Mouse (Mus musculus): ENCODE measurements at regions not wholly inside any gene's neighbourhood (a gene's known extent, or its start where the extent isn't known, plus 50 kb on each side); places are given as distances from the start of the nearest gene placed in this dataset.
"Not testable (repeated sequence)": the region's sequence is repeated elsewhere in the genome, so short reads cannot be mapped to it uniquely, and the experiment has no call there.

- no peak overlapping the region for H3K4me3 ChIP-seq (replicated peaks)
- peaks cover 11% of the 10 kb centered on the region; the same call in 1 of the 2 replicates for H3K9me3 ChIP-seq (replicated peaks)
- no peaks in the 10 kb centered on the region for H3K4me1 ChIP-seq (replicated peaks)
- ATAC-seq (ENCODE audit: low read depth) = no peak
- 45% methylated on average over 2 of the region's 2 CpGs for WGBS (ENCODE audit: insufficient replicate concordance)
- H3K4me2 ChIP-seq = no peak overlapping the region
- DNase-seq = no peak
- H3K27ac ChIP-seq = no peak overlapping the region
- no peaks in the 10 kb centered on the region for H3K27me3 ChIP-seq
- H3K36me3 ChIP-seq = no peaks in the 10 kb centered on the region
- no peak overlapping the region for H3K9ac ChIP-seq
These were observed 79.7 kb upstream of the Scaf8 start for GRCm38 (mm10) chr17:3035099-3035498.

- no peak for DNase-seq
- H3K36me3 ChIP-seq = no peaks in the 10 kb centered on the region
- H3K4me1 ChIP-seq (replicated peaks) = no peaks in the 10 kb centered on the region
- no peak overlapping the region for H3K27ac ChIP-seq
- no peaks in the 10 kb centered on the region for H3K27me3 ChIP-seq
- no peak overlapping the region for H3K4me2 ChIP-seq
- no peak overlapping the region for H3K4me3 ChIP-seq (replicated peaks)
- H3K9ac ChIP-seq = no peak overlapping the region
- no peak for ATAC-seq (ENCODE audit: low read depth)
- 29% methylated on average over 3 of the region's 3 CpGs for WGBS (ENCODE audit: insufficient replicate concordance)
- peaks cover 9% of the 10 kb centered on the region; the same call in 1 of the 2 replicates for H3K9me3 ChIP-seq (replicated peaks)
These were observed 77.5 kb upstream of the Scaf8 start for GRCm38 (mm10) chr17:3037145-3037870.

- H3K36me3 ChIP-seq = no peaks in the 10 kb centered on the region
- no peak for ATAC-seq (ENCODE audit: low read depth)
- DNase-seq = no peak
- 48% methylated on average over 1 of the region's 1 CpGs for WGBS (ENCODE audit: insufficient replicate concordance)
- H3K4me3 ChIP-seq (replicated peaks) = no peak overlapping the region
- H3K27ac ChIP-seq = no peak overlapping the region
- H3K9me3 ChIP-seq (replicated peaks) = 0 out of 2 replicates have a peak, but pooled peaks cover 5% of the 10 kb centered on the region
- no peak overlapping the region for H3K9ac ChIP-seq
- H3K4me2 ChIP-seq = no peak overlapping the region
- H3K4me1 ChIP-seq (replicated peaks) = no peaks in the 10 kb centered on the region
- H3K27me3 ChIP-seq = no peaks in the 10 kb centered on the region
These were observed 76.7 kb upstream of the Scaf8 start for GRCm38 (mm10) chr17:3038067-3038466.

- H3K4me2 ChIP-seq; H3K27ac ChIP-seq; H3K36me3 ChIP-seq; DNase-seq; H3K4me1 ChIP-seq (replicated peaks); H3K4me3 ChIP-seq (replicated peaks); H3K27me3 ChIP-seq; H3K9ac ChIP-seq; ATAC-seq (ENCODE audit: low read depth); H3K9me3 ChIP-seq (replicated peaks): not testable (repeated sequence)
- 78% methylated on average over 20 of the region's 20 CpGs for WGBS (ENCODE audit: insufficient replicate concordance)
These were observed 70.3 kb upstream of the Scaf8 start for GRCm38 (mm10) chr17:3044520-3044919.

GRCm38 (mm10) chr17:3053859-3054258 lies 60.9 kb upstream of the Scaf8 start:
- not testable (repeated sequence) for H3K4me2 ChIP-seq; H3K27ac ChIP-seq; DNase-seq; H3K36me3 ChIP-seq; H3K27me3 ChIP-seq; ATAC-seq (ENCODE audit: low read depth); H3K4me3 ChIP-seq (replicated peaks); H3K9me3 ChIP-seq (replicated peaks); H3K9ac ChIP-seq; H3K4me1 ChIP-seq (replicated peaks)
- 66% methylated on average over 4 of the region's 4 CpGs for WGBS (ENCODE audit: insufficient replicate concordance)

GRCm38 (mm10) chr17:3054848-3055247 lies 59.9 kb upstream of the Scaf8 start:
- H3K4me3 ChIP-seq (replicated peaks); H3K9me3 ChIP-seq (replicated peaks); H3K9ac ChIP-seq; ATAC-seq (ENCODE audit: low read depth); H3K27ac ChIP-seq; DNase-seq; H3K36me3 ChIP-seq; H3K27me3 ChIP-seq; H3K4me1 ChIP-seq (replicated peaks); H3K4me2 ChIP-seq: not testable (repeated sequence)
- WGBS (ENCODE audit: insufficient replicate concordance) = 41% methylated on average over 8 of the region's 8 CpGs

GRCm38 (mm10) chr17:3055376-3055775 lies 59.4 kb upstream of the Scaf8 start:
- H3K4me3 ChIP-seq (replicated peaks); H3K27me3 ChIP-seq; H3K27ac ChIP-seq; DNase-seq; H3K9me3 ChIP-seq (replicated peaks); H3K4me1 ChIP-seq (replicated peaks); ATAC-seq (ENCODE audit: low read depth); H3K9ac ChIP-seq; H3K4me2 ChIP-seq; H3K36me3 ChIP-seq: not testable (repeated sequence)
- WGBS (ENCODE audit: insufficient replicate concordance) = 58% methylated on average over 3 of the region's 3 CpGs

- H3K27ac ChIP-seq; H3K4me1 ChIP-seq (replicated peaks); DNase-seq; H3K36me3 ChIP-seq; H3K27me3 ChIP-seq; H3K9ac ChIP-seq; H3K4me3 ChIP-seq (replicated peaks); ATAC-seq (ENCODE audit: low read depth); H3K9me3 ChIP-seq (replicated peaks); H3K4me2 ChIP-seq: not testable (repeated sequence)
- 78% methylated on average over 1 of the region's 1 CpGs for WGBS (ENCODE audit: insufficient replicate concordance)
These were observed 51.4 kb upstream of the Scaf8 start for GRCm38 (mm10) chr17:3063401-3063800.
